Mouse (Mus musculus): Measurements from ENCODE around the gene Ahnak.

GRCm38 (mm10) chr19:8966198-8966589 lies 22.9 kb upstream of the Ahnak start:
- TF ChIP-seq POLR2A (IDR thresholded peaks at IDR 0.05; ENCODE audit: extremely low read depth, insufficient read depth, low read length) = no peak
- no peak for TF ChIP-seq CTCF (IDR thresholded peaks at IDR 0.05; ENCODE audit: low read depth, low read length)
